Mouse (Mus musculus) layer of hippocampus, adult 8-10 months (tissue): Measurements from ENCODE around the gene Sinhcaf. TPM values are rescaled to one million over a fixed set of nuclear protein-coding genes. Genes with fewer than 3 reads are reported as not detected.
"Not testable (repeated sequence)": the region's sequence is repeated elsewhere in the genome, so short reads cannot be mapped to it uniquely, and the experiment has no call there.

Experiments used
- DNase-seq, 2 experiments: peaks; one replicate each; pipeline ENCODE4 v3.0.0; 2022; ENCODE audit warnings: low spot score in 2 of 2
- total RNA-seq, 4 experiments: library from RNA; stranded (reverse); gene quantifications; 2 replicates each; pipeline ENCODE4 v1.2.4; 2022

Gene Sinhcaf
- total RNA-seq = 1 to 10 TPM; 2.9 to 5.3 (median 4.0) TPM

- peak; percentile 89 to 93 for DNase-seq
Measured at GRCm38 (mm10) chr6:148946409-148946742, at the start of gene Sinhcaf. Gene Sinhcaf (minus strand): TSS chr6:148946467.

- no peak for DNase-seq
Measured at GRCm38 (mm10) chr6:148994327-148994999, 48.2 kb upstream of the Sinhcaf start.

- no peak for DNase-seq
Measured at GRCm38 (mm10) chr6:148993117-148994077, 47.1 kb upstream of the Sinhcaf start.

- DNase-seq = no peak
Measured at GRCm38 (mm10) chr6:148992373-148993116, 46.3 kb upstream of the Sinhcaf start.

GRCm38 (mm10) chr6:148991660-148992372, 45.5 kb upstream of the Sinhcaf start:
- no peak for DNase-seq

- not testable (repeated sequence) for DNase-seq
Measured at GRCm38 (mm10) chr6:148989792-148990491, 43.7 kb upstream of the Sinhcaf start.

GRCm38 (mm10) chr6:148986003-148986402, 39.7 kb upstream of the Sinhcaf start:
- no peak for DNase-seq

GRCm38 (mm10) chr6:148980495-148980894, 34.2 kb upstream of the Sinhcaf start:
- no peak for DNase-seq

- DNase-seq = no peak
Measured at GRCm38 (mm10) chr6:148975096-148975495, 28.8 kb upstream of the Sinhcaf start.

- DNase-seq = no peak
Measured at GRCm38 (mm10) chr6:148972891-148973290, 26.6 kb upstream of the Sinhcaf start.

- DNase-seq = no peak
Measured at GRCm38 (mm10) chr6:148972059-148972848, 26.0 kb upstream of the Sinhcaf start.

- no peak for DNase-seq
Measured at GRCm38 (mm10) chr6:148971385-148971940, 25.2 kb upstream of the Sinhcaf start.

GRCm38 (mm10) chr6:148961285-148961684, 15.0 kb upstream of the Sinhcaf start:
- no peak for DNase-seq

- DNase-seq = no peak
Measured at GRCm38 (mm10) chr6:148959540-148960238, 13.4 kb upstream of the Sinhcaf start.

GRCm38 (mm10) chr6:148958712-148959111, 12.4 kb upstream of the Sinhcaf start:
- DNase-seq = no peak

- DNase-seq = no peak
Measured at GRCm38 (mm10) chr6:148957046-148957445, 10.8 kb upstream of the Sinhcaf start.

- DNase-seq = no peak
Measured at GRCm38 (mm10) chr6:148955641-148956420, 9.6 kb upstream of the Sinhcaf start.

- DNase-seq = no peak
Measured at GRCm38 (mm10) chr6:148946881-148947405, 676 bp upstream of the Sinhcaf start.
